8 mouse cellular contexts compared by ENCODE assay signal in genomic region chr13:23555839-23556416, GRCm38 (mm10). TPM values are rescaled to one million over a fixed set of nuclear protein-coding genes. Genes with fewer than 3 reads are reported as not detected.
DNase-seq lines count a peak whose midpoint lies in the region; ATAC-seq and TF ChIP-seq lines count a peak whose summit lies in the region.

No protein-coding gene starts in this region.

- peak overlapping the region; percentile 94 for H3K4me2 ChIP-seq in forebrain, embryonic 14.5 days (ENCODE audit: low read length)
- H3K4me2 ChIP-seq in lung, embryonic 14.5 days, result peak overlapping the region; percentile 85

- H3K27ac ChIP-seq in forebrain, embryonic 14.5 days (ENCODE audit: low read depth, low read length), result peak overlapping the region; percentile 95
- peak overlapping the region; percentile 100 for H3K27ac ChIP-seq in lung, embryonic 14.5 days (ENCODE audit: low read depth)

- peak overlapping the region; percentile 53 for H3K4me3 ChIP-seq in forebrain, embryonic 14.5 days (ENCODE audit: low read depth, low read length)
- H3K4me3 ChIP-seq in lung, embryonic 14.5 days (ENCODE audit: low read depth, low read length), result peak overlapping the region; percentile 50

- peak; percentile 76 for ATAC-seq in forebrain, embryonic 14.5 days
- ATAC-seq in hematopoietic stem cell, adult 5-6 weeks (replicated peaks in 1 of 2; ENCODE audit: insufficient read depth in 1 of 2, low FRiP score in 2 of 2, low TSS enrichment in 1 of 2, low read depth in 1 of 2, poor library complexity in 2 of 2, severe bottlenecking in 2 of 2), result peak; percentile 51 to 56
- peak; percentile 77 for ATAC-seq in lung, embryonic 14.5 days (ENCODE audit: insufficient read depth)
- ATAC-seq in neutrophil, adult 5-6 weeks (ENCODE audit: extremely low read depth, insufficient number of reproducible peaks, low FRiP score, poor library complexity, severe bottlenecking), result peak; percentile 58; the same call in 1 of the 2 replicates

- H3K4me1 ChIP-seq in forebrain, embryonic 14.5 days (ENCODE audit: control insufficient read depth, insufficient read depth, low read length), result 0 out of 2 replicates have a peak, but pooled peaks cover 8% of the 10 kb centered on the region
- H3K4me1 ChIP-seq in lung, embryonic 14.5 days (ENCODE audit: insufficient read depth), result peaks cover 8% of the 10 kb centered on the region

- peak overlapping the region; percentile 88 for H3K9ac ChIP-seq in forebrain, embryonic 14.5 days (ENCODE audit: low read length)
- H3K9ac ChIP-seq in lung, embryonic 14.5 days, result peak overlapping the region; percentile 97

- WGBS in forebrain, embryonic 14.5 days, result 0% methylated on average over 18 of the region's 18 CpGs
- under 1% methylated on average over 18 of the region's 18 CpGs for WGBS in lung, embryonic 14.5 days

- H3K9me3 ChIP-seq in forebrain, embryonic 14.5 days (replicated peaks; ENCODE audit: control insufficient read depth, low read length), result no peaks in the 10 kb centered on the region
- H3K9me3 ChIP-seq in lung, embryonic 14.5 days (ENCODE audit: low read depth, low read length), result no peaks in the 10 kb centered on the region

- H3K27me3 ChIP-seq in forebrain, embryonic 14.5 days (replicated peaks; ENCODE audit: control insufficient read depth, insufficient read depth, low read length), result no peaks in the 10 kb centered on the region
- no peaks in the 10 kb centered on the region for H3K27me3 ChIP-seq in lung, embryonic 14.5 days (ENCODE audit: insufficient read depth, low read length)

- peak; percentile 95 for DNase-seq in MEL-GATA-1-ER (ENCODE audit: extremely low read depth, low read depth)
- DNase-seq in cerebellum, adult 11 months, result peak; percentile 54
- peak; percentile 98 for DNase-seq in forebrain, embryonic 14.5 days (ENCODE audit: low spot score)
- DNase-seq in layer of hippocampus, adult 9-10 months (ENCODE audit: low spot score), result peak; percentile 87
- DNase-seq in lung, embryonic 14.5 days, result peak; percentile 97
- peak; percentile 64 for DNase-seq in urinary bladder, postnatal 14 days (ENCODE audit: low spot score)

- no peak for TF ChIP-seq CTCF in lung, embryonic 14.5 days (IDR thresholded peaks at IDR 0.05; ENCODE audit: low read depth)

- no peaks in the 10 kb centered on the region for H3K36me3 ChIP-seq in forebrain, embryonic 14.5 days (ENCODE audit: control insufficient read depth, insufficient read depth, low read length)
- no peaks in the 10 kb centered on the region for H3K36me3 ChIP-seq in lung, embryonic 14.5 days (ENCODE audit: insufficient read depth)

RNA-seq across cellular contexts. Expression of gene Hist1h1d, which starts 2.9 kb away (rescaled TPM):
- polyA plus RNA-seq in forebrain, embryonic 14.5 days (2014; fragmentation: Nextera tagmentation; extraction: Ambion mirVana), result 0.36 and 0.52 TPM in 2 replicates
- total RNA-seq in hematopoietic stem cell, adult 5-6 weeks (2017), result 39.0 and 69.9 TPM in 2 replicates
- polyA plus RNA-seq in lung, embryonic 14.5 days (2014; fragmentation: Nextera tagmentation; extraction: Ambion mirVana), result 0.87 and 0.99 TPM in 2 replicates
- 28.5 and 28.7 TPM in 2 replicates for total RNA-seq in neutrophil, adult 5-6 weeks (2017)

RNA-seq across cellular contexts. Expression of gene Hist1h4f, which starts 4.5 kb away (rescaled TPM):
- not detected in 2 replicates for polyA plus RNA-seq in forebrain, embryonic 14.5 days (2014; fragmentation: Nextera tagmentation; extraction: Ambion mirVana)
- total RNA-seq in hematopoietic stem cell, adult 5-6 weeks (2017), result 943 and 1,781 TPM in 2 replicates
- polyA plus RNA-seq in lung, embryonic 14.5 days (2014; fragmentation: Nextera tagmentation; extraction: Ambion mirVana), result 1.4 and 2.7 TPM in 2 replicates
- 15.2 and 27.6 TPM in 2 replicates for total RNA-seq in neutrophil, adult 5-6 weeks (2017)

RNA-seq across cellular contexts. Expression of gene Hist1h3e, which starts 6.2 kb away (rescaled TPM):
- polyA plus RNA-seq in forebrain, embryonic 14.5 days (2014; fragmentation: Nextera tagmentation; extraction: Ambion mirVana), result 3.4 and 5.7 TPM in 2 replicates
- 153 and 296 TPM in 2 replicates for total RNA-seq in hematopoietic stem cell, adult 5-6 weeks (2017)
- 8.2 and 10.6 TPM in 2 replicates for polyA plus RNA-seq in lung, embryonic 14.5 days (2014; fragmentation: Nextera tagmentation; extraction: Ambion mirVana)
- 50.8 and 54.4 TPM in 2 replicates for total RNA-seq in neutrophil, adult 5-6 weeks (2017)

RNA-seq across cellular contexts. Expression of gene Hist1h3f, which starts 12.1 kb away (rescaled TPM):
- 0.62 and 0.89 TPM in 2 replicates for polyA plus RNA-seq in forebrain, embryonic 14.5 days (2014; fragmentation: Nextera tagmentation; extraction: Ambion mirVana)
- 45.4 and 80.4 TPM in 2 replicates for total RNA-seq in hematopoietic stem cell, adult 5-6 weeks (2017)
- 2.0 and 2.6 TPM in 2 replicates for polyA plus RNA-seq in lung, embryonic 14.5 days (2014; fragmentation: Nextera tagmentation; extraction: Ambion mirVana)
- total RNA-seq in neutrophil, adult 5-6 weeks (2017), result 21.9 and 24.1 TPM in 2 replicates

RNA-seq across cellular contexts. Expression of gene Hist1h2bh, which starts 12.7 kb away (rescaled TPM):
- polyA plus RNA-seq in forebrain, embryonic 14.5 days (2014; fragmentation: Nextera tagmentation; extraction: Ambion mirVana), result 0.30 and 0.32 TPM in 2 replicates
- 47.7 and 59.1 TPM in 2 replicates for total RNA-seq in hematopoietic stem cell, adult 5-6 weeks (2017)
- 1.0 and 1.8 TPM in 2 replicates for polyA plus RNA-seq in lung, embryonic 14.5 days (2014; fragmentation: Nextera tagmentation; extraction: Ambion mirVana)
- 5.8 and 6.4 TPM in 2 replicates for total RNA-seq in neutrophil, adult 5-6 weeks (2017)

Comparison
In these comparisons a context has a peak if more than half of its experiments do, and no peak if none do; other contexts are left out.
1. Peak in every context shown above with its lines: DNase-seq, ATAC-seq, H3K4me3 ChIP-seq and H3K27ac ChIP-seq.
2. RNA of gene Hist1h4f, which starts 4.5 kb away (total RNA-seq): 943 to 1,781 TPM in hematopoietic stem cell, adult 5-6 weeks; 15.2 to 27.6 TPM in neutrophil, adult 5-6 weeks; every median in the first group is over 10 times any median in the second.